Mouse (Mus musculus) mouse trophoblast stem cell (cell line): Measurements from ENCODE around the gene Flrt1.
"Not testable (repeated sequence)": the region's sequence is repeated elsewhere in the genome, so short reads cannot be mapped to it uniquely, and the experiment has no call there.

ENCODE experiments used
- in situ Hi-C, 2 experiments: fragments of 300-500 bp; cut with MseI, MboI; formaldehyde crosslinking; loops; 2 replicates in 1 of 2; 3 replicates in 1 of 2; pipeline ENCODE4 v1.15.1; 2025

The Flrt1 gene

DNA sequence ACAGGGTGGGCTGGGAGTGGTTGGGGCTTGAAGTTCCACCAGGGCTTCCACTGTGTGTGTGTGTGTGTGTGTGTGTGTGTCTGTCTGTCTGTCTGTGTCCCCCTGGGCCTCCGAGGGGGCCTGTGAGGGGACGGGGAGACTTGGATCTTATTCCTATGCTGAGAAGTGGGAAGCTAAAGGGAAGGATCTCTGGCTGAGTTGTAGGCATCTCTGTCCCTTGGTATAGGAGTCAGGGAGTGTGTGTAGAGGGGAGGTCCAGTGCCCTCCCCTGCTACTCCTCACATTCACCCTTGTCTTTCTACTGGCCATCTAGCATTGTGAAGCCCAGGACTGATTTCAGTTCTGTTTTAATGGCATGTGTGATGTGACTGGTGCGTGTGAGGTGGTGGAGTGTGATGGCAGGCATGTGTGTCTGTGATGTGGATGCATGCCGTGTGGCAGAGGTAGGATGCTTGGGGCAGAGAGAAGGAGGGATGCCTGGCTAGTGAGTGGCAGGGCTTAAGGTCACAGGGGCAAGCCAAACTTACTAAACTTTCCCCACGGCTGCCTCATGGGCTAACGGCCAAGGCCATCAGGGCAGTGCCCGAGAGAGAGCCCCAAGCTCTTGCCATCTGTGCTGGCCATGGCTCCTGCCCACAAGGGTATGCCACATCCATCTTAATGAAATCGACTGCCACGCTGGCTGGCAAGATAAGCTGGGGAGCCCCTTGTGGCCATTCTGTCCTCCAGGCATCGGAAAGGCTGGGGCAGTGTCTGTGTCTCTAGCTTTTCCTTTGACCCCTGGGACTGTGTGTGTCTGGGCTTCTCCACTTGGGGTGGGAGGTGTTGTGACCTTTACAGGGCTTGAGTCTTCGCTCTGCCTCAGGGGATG, 36.6 kb downstream of the Flrt1 start:
- in situ Hi-C loops = loop anchor here (10.0 kb wide), 1 partner anchor 136 kb away; the partner anchor contains the start of gene Otub1 (in 2 of the 2)

DNA sequence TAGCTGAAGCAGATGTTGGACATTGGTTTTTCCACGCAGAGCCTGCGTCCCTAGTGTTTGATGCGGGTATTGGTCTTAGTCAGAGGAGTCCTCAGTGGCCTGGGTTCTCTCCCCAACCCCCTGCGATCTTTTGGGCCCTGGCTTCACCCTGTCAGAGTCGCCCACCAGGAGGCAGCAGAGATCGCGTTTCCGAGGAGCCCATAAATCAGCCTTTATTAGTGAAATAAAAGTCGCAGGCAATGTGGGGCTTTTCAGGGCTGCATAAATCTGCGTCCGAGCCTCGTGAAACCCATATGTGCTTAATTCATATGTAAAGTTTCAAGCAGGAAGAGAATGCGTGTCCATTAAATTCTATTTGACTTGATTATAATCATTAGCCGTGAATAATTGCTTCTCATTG, 37.4 kb downstream of the Flrt1 start:
- in situ Hi-C loops = loop anchor here (10.0 kb wide), 1 partner anchor 137 kb away; the partner anchor contains the start of gene Otub1 (in 2 of the 2)

DNA sequence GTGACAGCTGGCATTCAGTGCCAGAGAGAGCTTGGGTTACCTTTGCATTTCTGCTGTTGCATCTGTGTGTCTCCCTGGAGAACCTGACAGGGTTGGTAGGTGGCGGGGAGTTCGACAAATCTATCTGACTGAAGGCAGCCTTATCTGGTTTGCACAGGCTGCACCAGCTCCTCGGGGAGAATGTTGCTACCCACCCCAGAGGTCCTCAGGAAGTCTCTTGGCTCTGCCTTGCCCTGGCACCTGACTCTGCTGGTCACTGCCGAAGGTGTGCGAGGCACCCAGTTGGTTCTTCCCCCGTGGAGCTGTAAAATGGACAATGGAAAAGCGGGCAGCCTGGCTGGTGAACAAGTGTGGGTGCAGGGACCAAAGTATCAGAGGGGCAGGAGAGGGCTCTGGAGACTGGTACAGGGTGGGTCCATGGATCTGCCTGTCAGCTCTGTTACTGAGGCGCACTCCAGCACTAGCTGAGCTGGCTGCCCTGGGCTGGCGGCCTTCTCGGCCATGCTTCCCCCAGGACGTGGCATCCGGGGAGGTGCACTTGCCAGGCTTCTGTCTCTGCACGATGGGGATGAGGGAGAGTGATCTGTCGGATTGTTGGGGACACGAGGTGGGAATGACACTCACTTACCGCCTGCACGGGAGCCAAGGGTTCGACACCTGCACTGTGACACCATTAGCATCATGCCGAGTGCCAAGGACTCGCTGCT, 38.0 kb downstream of the Flrt1 start:
- in situ Hi-C loops = loop anchor here (10.0 kb wide), 1 partner anchor 137 kb away; the partner anchor contains the start of gene Otub1 (in 2 of the 2)

DNA sequence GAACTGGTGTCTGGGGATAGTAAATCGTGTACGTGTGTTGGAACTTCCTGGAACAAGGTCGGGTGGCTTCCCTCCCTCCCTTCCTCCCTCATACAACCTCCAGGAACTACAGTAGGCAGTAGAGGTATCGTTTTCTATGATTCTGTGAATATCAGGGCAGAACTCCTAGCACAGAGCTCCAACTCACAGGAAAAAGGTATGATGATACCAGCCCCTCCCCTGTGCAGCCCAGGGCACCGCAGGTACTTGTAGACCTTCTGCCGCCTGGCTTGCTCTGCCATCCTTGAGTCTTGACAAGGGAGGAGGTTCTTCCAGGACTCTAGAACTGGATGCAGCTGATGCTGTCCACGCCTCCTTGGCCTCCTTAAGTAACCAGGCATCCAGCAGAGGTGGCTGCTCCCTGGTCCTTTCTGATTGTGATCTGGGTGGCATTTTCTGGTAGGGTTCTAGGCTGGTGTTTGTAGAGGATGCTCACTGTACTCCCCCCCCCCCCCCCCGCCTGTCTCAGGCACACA, 38.6 kb downstream of the Flrt1 start:
- in situ Hi-C loops = loop anchor here (10.0 kb wide), 1 partner anchor 138 kb away; the partner anchor contains the start of gene Otub1 (in 2 of the 2)

DNA sequence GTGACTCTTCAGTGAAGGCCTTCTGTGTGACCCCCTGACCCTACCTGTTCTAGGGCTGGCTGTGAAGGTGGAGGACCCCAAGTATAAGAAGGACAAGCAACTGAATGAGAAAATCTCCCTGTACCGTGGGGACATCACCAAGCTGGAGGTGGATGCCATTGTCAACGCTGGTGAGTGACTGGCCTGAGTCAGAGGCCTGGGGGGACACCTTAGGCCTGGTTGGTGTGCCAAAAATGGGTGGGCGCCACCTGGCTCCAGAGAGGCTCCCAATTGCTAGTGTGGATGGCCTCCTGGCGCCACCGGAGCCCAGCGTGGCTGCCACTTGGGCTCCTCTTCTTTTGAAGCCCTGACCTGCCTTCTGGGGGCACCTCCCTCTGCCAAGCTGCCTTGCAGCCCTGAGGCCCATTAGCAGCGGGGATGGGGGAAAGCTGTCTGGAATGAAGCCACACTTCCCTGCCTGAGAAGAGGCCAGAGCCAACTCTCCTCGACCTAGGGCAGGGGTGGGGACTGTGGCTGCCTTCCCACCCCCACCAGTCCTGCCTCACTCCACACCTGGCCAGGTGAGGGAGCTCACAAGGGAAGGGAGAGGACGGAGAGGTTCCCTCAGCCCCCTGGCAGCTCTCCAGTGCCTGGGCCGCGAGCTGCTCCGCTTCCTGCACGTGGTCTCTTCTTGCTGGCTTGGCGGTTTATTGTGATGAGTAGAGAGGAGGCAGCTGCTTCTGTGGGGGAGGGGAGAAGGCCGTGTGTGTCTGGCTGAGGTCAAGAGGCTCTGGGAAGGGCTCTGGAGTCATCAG, 39.3 kb downstream of the Flrt1 start:
- in situ Hi-C loops = loop anchor here (10.0 kb wide), 1 partner anchor 139 kb away; the partner anchor contains the start of gene Otub1 (in 2 of the 2)

DNA sequence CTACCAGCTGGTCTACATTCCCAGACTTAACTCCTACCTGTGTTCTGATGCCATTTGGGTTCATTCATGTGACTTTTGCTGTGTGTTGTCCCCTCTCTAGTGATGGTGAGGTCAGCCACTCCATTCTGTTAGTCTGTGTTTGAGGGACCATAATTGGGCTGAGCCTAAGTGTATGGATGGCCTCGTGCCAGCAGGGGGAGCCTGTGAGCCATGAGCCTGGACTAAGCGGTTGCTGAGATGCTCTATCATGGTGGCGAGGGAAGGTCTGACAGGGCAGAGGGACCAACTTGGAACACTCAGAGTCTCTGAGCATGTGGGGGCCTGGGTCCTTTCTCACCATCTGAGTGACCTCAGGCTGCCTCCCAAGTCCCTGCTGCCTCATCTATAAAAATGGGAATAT, 41.0 kb downstream of the Flrt1 start:
- in situ Hi-C loops = loop anchor here (10.0 kb wide), 1 partner anchor 140 kb away; the partner anchor contains the start of gene Otub1 (in 2 of the 2)

DNA sequence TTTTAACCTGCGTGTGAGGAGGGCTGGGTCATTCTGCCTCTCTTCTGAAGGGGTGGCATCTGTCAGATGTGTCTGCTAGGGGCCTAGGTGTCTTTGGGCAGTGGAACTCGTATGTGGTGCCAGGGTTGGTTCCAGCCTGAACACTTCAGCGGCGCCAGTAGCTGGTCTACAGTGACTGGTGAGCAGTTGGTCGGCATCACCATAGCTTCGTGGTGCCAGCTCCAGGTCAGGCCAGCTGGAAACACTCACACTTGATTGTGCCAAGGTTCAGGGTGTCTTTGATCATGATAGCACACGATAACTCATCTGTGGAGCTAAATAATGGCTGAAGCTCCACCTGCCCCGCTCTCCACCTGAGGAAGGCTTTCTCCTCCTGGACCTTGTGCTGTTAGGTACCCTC, 42.6 kb downstream of the Flrt1 start:
- in situ Hi-C loops = loop anchor here (10.0 kb wide), 1 partner anchor 142 kb away; the partner anchor contains the start of gene Otub1 (in 2 of the 2)

DNA sequence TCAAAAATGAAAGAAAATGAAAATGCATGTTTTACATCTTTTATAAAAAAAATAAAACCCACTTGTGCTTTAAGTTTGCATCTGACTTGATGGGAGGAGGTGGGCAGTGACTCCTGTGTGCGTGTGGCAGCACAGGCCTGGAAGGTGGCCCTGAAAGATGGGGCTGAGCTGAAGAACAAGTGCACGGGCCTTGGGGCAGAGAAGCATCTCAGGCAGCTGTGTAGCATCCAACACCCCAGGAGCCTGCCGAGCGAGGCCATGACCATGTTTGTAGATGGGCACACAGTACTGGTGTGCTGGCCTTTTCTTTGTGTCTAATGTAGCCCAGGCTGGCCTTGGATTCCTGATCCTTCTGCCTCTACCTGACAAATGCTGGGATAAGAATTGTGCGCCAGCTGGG, 43.4 kb downstream of the Flrt1 start:
- in situ Hi-C loops = loop anchor here (10.0 kb wide), 1 partner anchor 143 kb away; the partner anchor contains the start of gene Otub1 (in 2 of the 2)

DNA sequence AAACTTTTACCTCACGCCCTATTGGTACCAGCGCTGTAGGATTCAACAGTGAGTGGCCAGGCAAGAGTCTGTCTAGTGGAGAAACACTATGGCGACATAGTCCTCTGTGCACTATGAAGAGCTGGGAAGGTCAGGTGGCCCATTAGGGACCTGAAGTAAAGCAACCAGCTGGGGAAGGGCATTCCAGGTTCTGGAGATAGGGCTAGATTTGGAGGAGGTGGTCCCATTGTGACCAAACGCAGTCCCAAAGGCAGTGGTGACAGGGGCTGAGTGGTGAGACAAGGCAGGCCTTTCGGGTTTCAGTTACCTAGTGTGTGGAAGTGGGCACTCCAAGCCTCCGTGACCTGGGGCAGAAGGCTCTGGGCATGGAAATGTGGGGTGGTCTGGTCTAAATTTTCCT, 47.0 kb downstream of the Flrt1 start:
- in situ Hi-C loops = no loop called here

DNA sequence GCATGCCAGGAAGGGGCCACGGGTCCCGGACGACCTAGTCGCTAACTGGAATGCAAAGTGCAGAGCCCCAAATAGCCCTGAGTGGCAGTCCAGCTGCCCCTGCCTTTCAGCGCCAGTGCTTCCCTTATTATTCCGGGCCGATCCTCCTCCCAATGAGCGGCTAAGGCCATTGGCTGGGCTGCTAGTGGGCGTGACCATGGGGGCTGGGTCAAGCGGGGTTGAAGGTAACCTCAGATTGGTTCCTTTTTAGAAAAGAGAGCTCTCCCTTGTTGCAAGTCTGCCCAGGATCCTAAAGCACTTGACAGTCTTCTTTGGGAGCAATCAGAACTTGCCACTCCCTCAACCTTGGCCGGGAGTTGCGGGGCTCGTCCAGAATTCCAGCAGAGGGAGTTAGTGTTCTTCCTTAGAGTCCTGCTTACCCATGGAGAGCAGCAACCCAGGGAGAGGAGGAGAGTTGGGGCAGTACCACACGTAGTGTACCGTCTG, 47.8 kb downstream of the Flrt1 start:
- in situ Hi-C loops = no loop called here

DNA sequence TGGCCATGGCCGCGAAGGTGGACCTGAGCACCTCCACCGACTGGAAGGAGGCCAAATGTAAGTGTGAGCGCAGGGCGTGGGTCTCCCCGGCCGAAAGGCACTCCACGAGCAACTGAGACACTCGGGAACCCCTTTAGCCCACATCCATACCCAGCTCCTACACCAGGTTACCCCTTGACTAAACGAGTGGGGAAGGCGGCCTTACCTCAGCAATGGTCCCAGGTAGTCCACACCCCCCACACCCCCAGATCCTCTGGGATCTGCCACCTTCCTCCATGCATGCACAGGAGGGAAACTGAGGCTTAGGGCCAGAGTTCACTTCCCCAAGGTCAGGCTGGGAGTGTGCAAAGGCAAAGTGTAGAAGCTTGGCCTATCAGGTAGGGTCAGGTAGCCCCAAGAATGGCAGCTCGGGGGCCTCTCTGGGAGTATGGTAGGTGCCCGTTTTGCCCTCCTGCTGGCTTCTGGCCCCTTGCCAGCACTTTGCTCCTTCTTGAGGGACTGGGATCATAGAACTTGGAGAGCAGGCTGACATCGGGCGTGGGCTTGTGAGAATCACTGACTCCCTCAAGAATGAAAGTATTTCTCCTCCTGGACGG, 48.3 kb downstream of the Flrt1 start:
- in situ Hi-C loops = no loop called here

DNA sequence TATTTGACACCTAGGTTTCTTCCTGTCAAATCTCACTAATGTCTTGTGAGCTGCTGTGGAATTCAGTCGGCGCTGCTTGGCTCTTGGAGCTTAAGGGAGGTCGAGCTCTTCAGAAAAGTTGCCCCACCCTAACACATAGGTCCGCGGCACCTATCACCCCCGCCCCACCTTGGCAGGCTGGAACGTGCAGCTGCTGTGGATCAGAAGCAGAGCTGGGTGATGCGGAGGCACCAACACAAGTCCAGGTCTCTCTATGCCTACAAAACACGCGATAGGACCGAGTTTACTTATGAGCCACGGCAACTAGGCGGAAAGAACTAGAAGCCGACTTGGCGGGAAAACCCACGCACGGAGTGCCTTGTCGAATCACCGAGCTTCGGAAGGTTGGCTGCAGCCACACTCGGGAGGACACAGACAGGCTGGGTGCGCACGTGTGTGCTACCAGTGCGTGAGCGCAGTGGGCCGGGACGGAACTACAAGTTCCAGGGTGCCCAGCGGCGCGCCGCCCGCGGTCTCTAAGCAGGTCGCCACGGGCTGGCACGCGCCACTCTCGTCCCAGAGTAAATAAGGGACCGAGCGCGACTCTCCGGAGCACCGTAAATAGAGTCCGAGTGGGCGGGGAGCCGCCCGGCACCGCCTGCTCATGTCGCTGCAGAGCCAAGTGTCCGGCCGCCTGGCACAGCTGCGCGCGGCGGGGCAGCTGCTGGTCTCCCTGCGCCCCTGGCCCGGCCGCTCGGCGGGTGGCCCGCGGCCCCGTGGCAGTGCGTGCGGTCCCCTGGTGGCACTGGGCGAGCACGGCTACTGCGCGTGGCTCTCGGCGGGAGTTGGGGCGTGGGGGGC, 49.1 kb downstream of the Flrt1 start, which contains the start of gene Macrod1:
Gene Macrod1, plus strand, starts transcription at position 563 of the 840 bp plus-strand sequence.
- in situ Hi-C loops = no loop called here

DNA sequence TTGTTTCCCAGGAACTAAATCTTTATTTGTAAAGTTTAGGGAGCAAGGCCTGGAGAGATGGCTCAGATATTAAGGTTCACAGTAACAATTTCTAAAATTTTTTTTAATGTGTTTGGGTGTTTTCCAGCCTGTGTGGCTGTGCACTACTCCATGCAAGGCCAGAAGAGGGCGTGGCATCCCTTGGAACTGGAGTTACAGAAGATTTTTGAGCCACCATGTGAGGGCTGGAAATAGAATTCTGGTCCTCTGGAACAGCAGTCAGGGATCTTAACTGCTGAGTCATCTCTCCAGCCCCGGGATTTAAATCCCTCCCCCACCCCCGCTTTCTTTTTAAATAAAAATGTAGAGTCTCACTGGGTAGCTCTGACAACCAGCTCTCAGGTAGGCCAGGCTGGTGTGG, 50.4 kb downstream of the Flrt1 start:
- in situ Hi-C loops = no loop called here

DNA sequence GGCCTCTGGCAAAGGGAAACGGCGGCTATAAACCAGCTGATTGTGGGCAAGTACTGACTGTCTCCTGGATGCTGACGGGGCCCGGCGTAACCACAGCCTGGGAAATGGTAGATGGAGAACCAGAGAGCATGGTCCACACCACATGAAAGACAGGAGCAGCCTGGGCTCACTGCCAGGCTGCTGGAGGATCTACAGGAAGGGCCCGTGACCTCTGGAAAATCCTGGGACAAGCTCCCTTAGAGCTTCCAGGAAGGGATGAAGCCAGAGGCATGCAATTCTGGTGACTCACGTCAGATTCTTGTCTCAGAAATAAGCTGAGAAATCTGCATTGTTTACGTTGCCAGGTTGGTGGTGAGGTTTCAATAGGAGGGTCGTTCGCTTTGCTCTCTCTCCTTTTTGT, 50.8 kb downstream of the Flrt1 start:
- in situ Hi-C loops = no loop called here

DNA sequence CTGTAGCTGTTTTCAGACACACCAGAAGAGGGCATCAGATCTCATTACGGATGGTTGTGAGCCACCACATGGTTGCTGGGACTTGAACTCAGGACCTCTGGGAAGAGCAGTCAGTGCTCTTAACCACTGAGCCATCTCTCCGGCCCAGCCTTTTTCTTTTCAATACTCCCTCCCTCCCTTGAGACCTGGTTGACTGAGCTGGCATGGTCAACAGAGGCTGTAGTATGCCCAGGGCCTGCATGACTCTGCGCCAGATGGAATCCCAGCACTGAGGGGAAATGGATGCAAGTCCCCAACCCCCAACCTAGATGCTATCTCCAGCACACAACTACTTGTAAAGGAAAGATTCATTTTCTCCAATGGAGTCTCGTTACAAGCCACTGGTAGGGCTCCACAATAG, 52.1 kb downstream of the Flrt1 start:
- in situ Hi-C loops = not testable (repeated sequence)

DNA sequence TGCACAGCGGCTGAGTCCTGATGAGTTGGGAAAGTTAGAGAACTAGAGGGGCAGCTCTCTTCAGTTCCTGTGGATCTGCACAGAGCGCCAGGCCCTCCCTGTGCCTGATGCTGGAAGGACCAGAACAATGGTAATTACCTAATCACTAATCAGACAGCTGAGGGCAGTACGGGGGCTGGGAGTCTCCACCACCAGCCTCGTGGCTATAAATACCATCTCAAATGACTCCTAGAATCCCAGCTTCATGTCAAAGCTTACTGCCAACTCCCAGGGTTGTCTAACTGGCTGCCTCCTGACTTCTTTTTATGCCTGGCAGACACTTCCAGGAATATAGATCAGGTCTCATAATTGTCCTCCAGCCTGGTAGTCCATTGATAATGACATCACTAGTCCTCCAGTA, 60.8 kb downstream of the Flrt1 start:
- in situ Hi-C loops = no loop called here

DNA sequence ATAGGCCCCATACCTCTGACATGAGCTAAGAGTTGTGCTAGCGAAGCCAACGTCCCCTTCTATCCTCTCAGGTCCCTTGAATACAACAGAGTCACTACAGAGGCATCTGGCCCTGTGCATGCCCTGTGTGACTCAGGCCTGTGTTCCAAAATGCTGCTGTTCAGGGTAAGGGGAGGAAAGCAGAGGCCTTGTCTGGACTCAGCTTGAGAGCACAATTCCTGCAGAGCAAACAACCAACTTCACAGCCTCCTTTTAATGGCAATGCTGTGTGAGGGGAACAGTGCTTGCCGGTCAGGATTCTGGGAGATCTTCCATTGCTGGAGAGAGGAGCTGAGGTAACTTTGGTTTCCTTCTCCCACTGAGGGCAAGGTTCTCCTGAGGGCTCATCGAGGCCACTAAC, 61.2 kb downstream of the Flrt1 start:
- in situ Hi-C loops = no loop called here
